Mouse (Mus musculus) lung, embryonic 16.5 days (tissue): ENCODE measurements around the gene Atg9a. TPM values are rescaled to one million over a fixed set of nuclear protein-coding genes. Genes with fewer than 3 reads are reported as not detected.

Experiments
- ATAC-seq: fragments of 200-750 bp; cut with Nextera tagmentation; 2 replicates; pipeline ENCODE4 v1.8.0; 2017; ENCODE audit warnings: low read depth, mild to moderate bottlenecking, moderate library complexity
- H3K27ac ChIP-seq: fragments of 300-500 bp; sonication (generic); 2 replicates; pipeline ENCODE4 v1.5.1; 2014; ENCODE audit warnings: mild to moderate bottlenecking, control low read depth, low read length
- H3K27me3 ChIP-seq: fragments of 300-500 bp; sonication (generic); 2 replicates; pipeline ENCODE4 v1.6.1; 2014; ENCODE audit warnings: low read depth, low read length, mixed read lengths; ENCODE audit not compliant: control insufficient read depth, insufficient read depth
- H3K36me3 ChIP-seq: fragments of 300-500 bp; sonication (generic); 2 replicates; pipeline ENCODE4 v1.6.1; 2014; ENCODE audit warnings: low read length; ENCODE audit not compliant: control insufficient read depth, insufficient read depth
- H3K4me1 ChIP-seq: fragments of 300-500 bp; sonication (generic); replicated peaks from 2 replicates; pipeline ENCODE4 v1.6.1; 2014; ENCODE audit warnings: low read length, mixed read lengths; ENCODE audit not compliant: control insufficient read depth, insufficient read depth
- H3K4me2 ChIP-seq: fragments of 300-500 bp; sonication (generic); 2 replicates; pipeline ENCODE4 v1.6.1; 2014; ENCODE audit warnings: low read depth, low read length, control low read depth
- H3K4me3 ChIP-seq: fragments of 300-500 bp; sonication (generic); 2 replicates; pipeline ENCODE4 v1.5.1; 2014; ENCODE audit warnings: mild to moderate bottlenecking, low read length, control low read depth
- H3K9ac ChIP-seq: fragments of 300-500 bp; sonication (generic); 2 replicates; pipeline ENCODE4 v1.6.1; 2014; ENCODE audit warnings: low read length, control low read depth
- H3K9me3 ChIP-seq: fragments of 300-500 bp; sonication (generic); 2 replicates; pipeline ENCODE4 v1.6.1; 2016; ENCODE audit warnings: low read length; ENCODE audit not compliant: control insufficient read depth
- WGBS: fragments of 180-500 bp; shearing (Covaris S2); extraction: QIAGEN DNeasy Blood & Tissue Kit; methylation state at CpG from one replicate; pipeline ENCODE4 v1.1.7; 2014; 5-methylcytosine and 5-hydroxymethylcytosine counted together
- polyA plus RNA-seq: library from polyadenylated mRNA; unstranded; fragments of >200 nt; fragmentation: Nextera tagmentation; extraction: Ambion mirVana; gene quantifications from 2 replicates; pipeline ENCODE4 v1.2.1, GENCODE M21; 2015

Atg9a gene
- polyA plus RNA-seq, 1 experiment from 2014 or later = 29.1 TPM

DNA sequence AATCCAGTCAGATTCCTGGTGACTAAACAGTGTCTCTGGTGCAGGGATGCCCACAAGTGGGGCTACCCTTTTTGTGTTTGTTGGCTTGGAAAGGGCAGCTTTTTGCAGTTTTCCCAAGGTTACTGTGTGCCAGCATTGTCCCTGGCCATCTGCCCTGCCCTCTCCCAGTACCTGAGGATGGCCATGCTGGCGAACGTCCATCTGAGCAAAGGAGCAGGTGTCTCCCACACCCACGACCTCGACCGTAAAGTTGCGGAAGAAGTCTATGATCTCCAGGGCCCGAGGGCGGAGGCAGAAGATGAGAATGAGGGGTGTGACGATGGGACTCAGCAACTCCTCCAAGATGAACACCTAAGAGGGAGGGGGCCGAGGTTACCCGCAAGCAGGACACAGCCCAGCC, 6.5 kb downstream of the Atg9a start:
- ATAC-seq = no peak
- no peak overlapping the region for H3K9ac ChIP-seq
- H3K4me1 ChIP-seq = peaks cover 4% of the 10 kb centered on the region; the same call in 1 of the 2 replicates
- no peaks in the 10 kb centered on the region for H3K27me3 ChIP-seq
- peaks cover 38% of the 10 kb centered on the region for H3K36me3 ChIP-seq
- no peak overlapping the region for H3K27ac ChIP-seq
- no peak overlapping the region for H3K4me3 ChIP-seq
- H3K9me3 ChIP-seq = 0 out of 2 replicates have a peak, but pooled peaks cover 2% of the 10 kb centered on the region
- no peak overlapping the region for H3K4me2 ChIP-seq
- WGBS = 91% methylated on average over 11 of the region's 11 CpGs

DNA sequence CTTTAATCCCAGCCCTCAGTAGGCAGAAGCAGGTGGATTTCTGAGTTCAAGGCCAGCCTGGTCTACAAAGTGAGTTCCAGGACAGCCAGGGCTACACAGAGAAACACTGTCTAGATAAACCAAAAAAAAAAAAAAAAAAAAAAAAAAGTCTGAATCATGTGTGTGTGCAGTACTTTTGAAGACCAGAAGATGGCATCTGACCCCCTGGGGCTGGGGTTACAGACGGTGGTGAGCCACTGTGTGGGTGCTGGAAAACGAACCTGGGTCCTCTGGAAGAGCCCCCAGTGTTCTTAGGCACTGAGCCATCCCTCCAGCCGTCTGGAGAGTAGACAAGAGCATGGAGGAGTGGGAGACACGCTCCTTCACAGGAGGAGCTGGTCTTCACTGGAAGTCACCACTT, 9.8 kb downstream of the Atg9a start:
- no peak overlapping the region for H3K4me2 ChIP-seq
- H3K27me3 ChIP-seq = no peaks in the 10 kb centered on the region
- H3K4me3 ChIP-seq = no peak overlapping the region
- 0 out of 2 replicates have a peak, but pooled peaks cover 2% of the 10 kb centered on the region for H3K9me3 ChIP-seq
- peaks cover 14% of the 10 kb centered on the region for H3K4me1 ChIP-seq
- H3K36me3 ChIP-seq = peaks cover 34% of the 10 kb centered on the region
- WGBS = 64% methylated on average over 4 of the region's 4 CpGs
- ATAC-seq = no peak
- no peak overlapping the region for H3K27ac ChIP-seq
- no peak overlapping the region for H3K9ac ChIP-seq

DNA sequence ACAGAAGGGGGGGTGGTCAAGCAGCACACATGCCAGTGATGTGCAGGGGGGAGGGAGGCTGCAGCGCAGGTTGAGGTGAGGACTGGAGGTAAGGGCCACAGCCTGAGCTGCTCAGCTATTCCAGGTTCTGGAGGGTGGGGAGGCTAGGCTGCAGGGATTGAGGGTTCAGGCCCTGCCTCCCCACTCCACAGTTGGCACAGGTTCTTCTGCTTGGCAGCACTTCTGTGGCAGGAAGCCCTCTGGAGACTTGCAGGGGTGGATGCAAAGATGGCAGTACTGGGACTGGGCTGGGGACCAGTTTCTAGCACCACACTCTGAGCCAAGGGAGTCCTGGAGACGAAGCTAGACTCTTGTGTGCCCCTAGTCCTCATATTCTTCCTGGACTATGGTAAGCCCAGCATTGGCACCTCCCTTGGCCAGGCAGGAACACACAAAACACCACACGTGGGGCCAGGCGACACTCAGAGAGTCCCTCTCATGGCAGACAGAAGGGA, 10.6 kb downstream of the Atg9a start:
- H3K4me1 ChIP-seq = peaks cover 14% of the 10 kb centered on the region
- H3K27ac ChIP-seq = no peak overlapping the region
- H3K27me3 ChIP-seq = no peaks in the 10 kb centered on the region
- WGBS = 65% methylated on average over 4 of the region's 4 CpGs
- no peak overlapping the region for H3K9ac ChIP-seq
- H3K36me3 ChIP-seq = peaks cover 30% of the 10 kb centered on the region
- H3K4me3 ChIP-seq = no peak overlapping the region
- no peak for ATAC-seq
- 0 out of 2 replicates have a peak, but pooled peaks cover 2% of the 10 kb centered on the region for H3K9me3 ChIP-seq
- H3K4me2 ChIP-seq = no peak overlapping the region

DNA sequence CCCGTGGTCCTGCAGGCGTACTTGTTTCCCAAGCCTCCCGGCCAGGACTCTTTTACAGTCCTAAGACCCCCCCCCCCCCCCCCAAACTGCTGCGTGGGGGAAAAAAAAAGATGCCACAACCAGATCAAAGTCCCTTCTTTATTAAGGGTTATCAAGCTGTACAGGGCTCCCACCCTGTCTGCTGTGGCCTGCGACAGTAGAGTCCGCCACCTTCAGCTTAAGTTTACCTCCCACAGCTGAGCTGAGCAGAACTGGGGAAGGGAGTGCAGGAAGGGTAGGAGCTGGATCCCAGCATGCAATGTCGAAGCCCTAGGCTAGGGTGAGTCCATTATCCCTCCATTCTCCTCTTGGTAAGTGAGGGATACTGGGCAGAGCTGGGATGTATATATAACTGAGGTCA, 11.3 kb downstream of the Atg9a start:
- H3K9ac ChIP-seq = peak overlapping the region; percentile 39; the same call in 1 of the 2 replicates
- peak overlapping the region; percentile 66 for H3K4me3 ChIP-seq
- no peaks in the 10 kb centered on the region for H3K27me3 ChIP-seq
- peak overlapping the region; percentile 97 for H3K4me2 ChIP-seq
- no peak overlapping the region for H3K27ac ChIP-seq
- H3K9me3 ChIP-seq = 0 out of 2 replicates have a peak, but pooled peaks cover 2% of the 10 kb centered on the region
- H3K4me1 ChIP-seq = peaks cover 14% of the 10 kb centered on the region
- peaks cover 23% of the 10 kb centered on the region for H3K36me3 ChIP-seq
- WGBS = 29% methylated on average over 7 of the region's 7 CpGs
- no peak for ATAC-seq

DNA sequence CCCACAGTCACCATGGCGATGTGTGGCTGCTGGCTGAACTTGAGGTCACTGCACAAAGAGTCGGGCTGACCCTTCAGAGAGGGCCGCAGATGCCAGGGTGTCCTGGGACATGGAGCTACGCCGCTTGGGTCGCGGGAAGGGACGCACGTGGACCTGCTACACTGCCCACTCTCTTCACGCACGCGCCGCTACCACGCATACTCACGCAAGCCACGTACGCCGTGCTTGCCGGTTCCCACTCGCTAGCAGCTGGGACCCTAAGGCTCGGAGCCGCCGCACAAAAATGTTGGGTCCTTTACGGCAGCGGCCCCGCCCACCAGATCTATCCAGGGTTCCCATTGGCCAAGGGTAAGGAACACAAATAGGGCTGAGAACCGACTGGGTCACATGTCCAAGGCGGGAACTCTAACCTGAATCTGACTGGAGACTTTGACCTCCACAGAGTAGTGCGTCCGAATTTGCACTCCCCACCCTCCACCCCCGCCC, 11.8 kb downstream of the Atg9a start, which contains the start of gene Abcb6:
Abcb6 (minus strand) TSS at position 288 of the 486 bp plus-strand sequence.
- H3K27ac ChIP-seq = peak within 1 kb of the TSS; percentile 14; the same call in 1 of the 2 replicates

DNA sequence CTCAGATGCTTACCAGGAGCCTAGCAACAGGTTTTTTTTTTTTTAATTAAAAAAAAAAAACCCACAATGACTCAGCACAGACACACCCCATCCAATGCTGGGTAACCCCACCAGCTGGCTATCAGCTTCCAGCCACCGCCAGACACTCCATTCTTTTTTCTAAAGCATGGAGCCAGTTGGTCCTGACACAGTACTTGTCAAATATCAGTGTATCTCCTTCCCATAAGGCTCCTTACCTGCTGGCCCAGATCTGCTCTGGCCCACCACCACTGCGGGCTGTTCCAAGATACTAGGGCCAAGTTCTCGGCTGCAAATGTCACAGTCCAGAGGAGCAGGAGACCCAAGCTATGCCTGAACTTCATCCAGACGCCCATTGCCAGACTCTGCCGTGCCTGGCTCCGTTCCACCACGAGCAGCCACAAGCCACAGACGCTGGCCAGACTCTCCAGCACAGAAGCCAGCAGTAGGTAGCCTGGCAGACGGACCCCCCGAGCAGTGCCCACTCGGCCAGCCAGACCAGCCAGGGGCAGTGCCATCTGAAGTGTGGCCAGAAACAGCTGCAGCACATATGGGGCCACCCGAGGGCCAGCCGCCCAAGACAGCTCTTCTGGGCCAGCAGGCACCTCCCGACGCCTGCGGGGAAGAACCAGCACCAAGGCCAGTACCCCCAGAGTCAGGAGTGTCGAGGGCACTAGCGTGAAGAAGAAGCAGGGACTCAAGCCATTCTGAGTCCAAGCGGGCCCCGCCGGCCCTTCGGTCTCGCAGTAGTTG, 12.5 kb downstream of the Atg9a start:
- Histone ChIP-seq H3K27ac (peak overlapping the region; percentile 14; the same call in 1 of the 2 replicates), H3K36me3 (peaks cover 12% of the 10 kb centered on the region), H3K4me1 (peaks cover 14% of the 10 kb centered on the region), H3K9ac (peak overlapping the region; percentile 73), H3K4me3 (peak overlapping the region; percentile 66), H3K9me3 (0 out of 2 replicates have a peak, but pooled peaks cover 2% of the 10 kb centered on the region), H3K27me3 (no peaks in the 10 kb centered on the region), H3K4me2 (peak overlapping the region; percentile 97)
- peak; percentile 43 for ATAC-seq
- 4% methylated on average over 23 of the region's 23 CpGs for WGBS

More for the DNA sequence above, 11.8 kb downstream of the Atg9a start, which contains the start of gene Abcb6:
- Histone ChIP-seq H3K4me3 (peak within 1 kb of the TSS; percentile 66), H3K36me3 (peaks cover 18% of the 10 kb centered on the region), H3K9me3 (0 out of 2 replicates have a peak, but pooled peaks cover 2% of the 10 kb centered on the region), H3K4me1 (peaks cover 14% of the 10 kb centered on the region), H3K27me3 (no peaks in the 10 kb centered on the region), H3K4me2 (peak within 1 kb of the TSS; percentile 97), H3K9ac (peak within 1 kb of the TSS; percentile 73)
- peak; percentile 92 for ATAC-seq
- under 1% methylated on average over 31 of the region's 31 CpGs for WGBS

DNA sequence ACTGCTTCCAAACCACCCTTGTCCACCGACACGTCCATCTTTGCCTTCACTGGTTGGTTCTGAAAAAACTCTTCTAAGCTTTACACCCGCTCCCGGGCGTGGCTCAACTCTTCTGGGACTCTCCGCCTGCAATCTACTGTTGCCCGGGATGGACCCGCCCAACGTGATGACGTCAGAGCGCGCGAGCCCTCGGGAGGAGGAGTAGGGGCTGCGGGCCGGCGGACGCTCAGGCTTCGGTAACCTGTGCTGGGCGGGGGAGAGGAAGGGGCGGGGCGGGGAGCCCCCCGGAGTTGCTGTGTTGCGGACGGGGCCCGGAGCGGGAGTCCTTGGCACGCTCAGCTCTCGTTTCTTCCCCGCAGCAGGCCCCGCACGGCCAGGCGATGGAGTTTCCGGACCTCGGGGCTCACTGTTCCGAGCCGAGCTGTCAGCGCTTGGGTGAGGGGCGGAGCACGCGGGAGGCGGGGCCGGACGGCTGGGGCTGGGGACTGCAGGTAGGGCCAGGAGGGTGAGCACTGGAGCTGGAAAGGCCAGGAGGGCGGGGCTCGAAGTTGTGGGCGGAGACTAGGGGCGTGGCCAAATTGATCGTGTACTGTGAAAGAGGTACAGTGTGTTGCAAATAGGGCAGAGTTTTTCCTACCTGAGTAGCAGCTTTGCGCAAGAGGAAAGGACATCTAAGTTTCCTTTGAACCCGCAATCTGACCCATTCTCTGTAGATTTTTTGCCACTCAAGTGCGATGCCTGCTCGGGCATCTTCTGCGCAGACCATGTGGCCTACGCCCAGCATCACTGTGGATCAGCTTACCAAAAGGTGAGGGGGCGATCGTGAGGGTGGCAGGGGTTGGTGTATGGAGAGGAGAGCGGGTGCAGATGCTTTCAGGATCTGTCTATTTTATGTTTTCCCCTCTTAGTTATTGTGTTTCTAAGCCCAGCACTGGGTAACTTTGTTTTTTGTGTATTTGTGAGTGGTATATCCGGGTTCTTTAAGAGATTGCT, 23.2 kb downstream of the Atg9a start, which contains the start of gene Zfand2b:
Zfand2b (plus strand) TSS at position 175 of the 993 bp plus-strand sequence.
- under 1% methylated on average over 49 of the region's 59 CpGs for WGBS
- Histone ChIP-seq H3K36me3 (peaks cover 26% of the 10 kb centered on the region), H3K27ac (peak within 1 kb of the TSS; percentile 75), H3K27me3 (no peaks in the 10 kb centered on the region), H3K4me1 (peaks cover 10% of the 10 kb centered on the region), H3K4me2 (peak within 1 kb of the TSS; percentile 71), H3K9me3 (no peaks in the 10 kb centered on the region), H3K9ac (peak within 1 kb of the TSS; percentile 73), H3K4me3 (peak within 1 kb of the TSS; percentile 62)
- peak; percentile 99 for ATAC-seq

DNA sequence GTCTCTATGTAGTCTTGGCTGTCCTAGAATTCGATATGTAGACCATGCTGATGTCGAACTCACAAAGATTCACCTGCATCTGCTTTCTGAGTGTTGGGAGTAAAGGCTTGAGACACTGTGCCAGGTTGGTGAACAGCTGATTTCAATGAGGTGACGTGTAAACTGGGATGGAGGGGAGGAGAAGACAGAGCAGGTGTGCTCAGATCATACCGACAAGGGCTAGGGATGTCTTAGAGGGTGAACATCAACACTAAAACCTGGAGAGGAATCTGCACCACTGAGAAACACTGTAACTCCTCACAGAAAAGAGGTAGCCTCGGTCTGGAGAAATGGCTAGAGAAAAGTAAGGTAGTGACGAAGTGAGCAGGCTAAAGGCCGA, 23.9 kb downstream of the Atg9a start:
- 5% methylated on average over 7 of the region's 7 CpGs for WGBS
- H3K4me2 ChIP-seq = peak overlapping the region; percentile 71
- H3K9me3 ChIP-seq = no peaks in the 10 kb centered on the region
- no peaks in the 10 kb centered on the region for H3K27me3 ChIP-seq
- peaks cover 10% of the 10 kb centered on the region for H3K4me1 ChIP-seq
- H3K9ac ChIP-seq = peak overlapping the region; percentile 73
- H3K4me3 ChIP-seq = peak overlapping the region; percentile 62
- ATAC-seq = peak; percentile 18
- H3K27ac ChIP-seq = peak overlapping the region; percentile 75
- H3K36me3 ChIP-seq = peaks cover 22% of the 10 kb centered on the region
